Mouse (Mus musculus) megakaryocyte, embryonic 14.5 days (primary cell): ENCODE results near the gene Dnajc5. TPM values are rescaled to one million over a fixed set of nuclear protein-coding genes. Genes with fewer than 3 reads are reported as not detected.
A peak's percentile ranks its signal among the peaks of the same experiment; 100 is the strongest.

Source experiments
- H3K27me3 ChIP-seq: replicated peaks from 2 replicates; pipeline ENCODE3; 2012; ENCODE audit warnings: inconsistent platforms
- H3K36me3 ChIP-seq: replicated peaks from 2 replicates; pipeline ENCODE3; 2012; ENCODE audit warnings: low read length, inconsistent platforms, mixed read lengths
- H3K4me1 ChIP-seq: 2 replicates; pipeline ENCODE4 v1.6.1; 2012; ENCODE audit warnings: inconsistent platforms
- H3K4me3 ChIP-seq: replicated peaks from 2 replicates; pipeline ENCODE3; 2012; ENCODE audit warnings: moderate library complexity, mild to moderate bottlenecking, inconsistent platforms
- H3K9me3 ChIP-seq: 2 replicates; pipeline ENCODE4 v1.6.1; 2012; ENCODE audit warnings: inconsistent platforms
- FLI1 ChIP-seq: IDR thresholded peaks from 2 replicates; pipeline ENCODE4 v1.6.1; 2012; ENCODE audit warnings: low read length, inconsistent platforms, mixed read lengths
- GATA1 ChIP-seq: IDR thresholded peaks from 3 replicates; pipeline ENCODE4 v1.6.1; 2012; ENCODE audit warnings: mixed read lengths, low read length, inconsistent platforms, borderline replicate concordance
- polyA plus RNA-seq: library from polyadenylated mRNA; stranded (reverse); fragments of >175 nt; gene quantifications from 2 replicates; pipeline ENCODE4 v1.2.3, GENCODE M21; 2012; ENCODE audit warnings: low replicate concordance; ENCODE audit not compliant: insufficient read depth

The Dnajc5 gene
- polyA plus RNA-seq, 1 experiment = 10.4 TPM

GRCm38 (mm10) chr2:181585506-181585905 is 65.2 kb downstream of the Dnajc5 start:
- TF ChIP-seq GATA1 (no peak), FLI1 (no peak)
- Histone ChIP-seq H3K36me3 (peaks cover 74% of the 10 kb centered on the region), H3K27me3 (no peaks in the 10 kb centered on the region), H3K4me3 (no peak overlapping the region), H3K4me1 (peaks cover 25% of the 10 kb centered on the region), H3K9me3 (no peaks in the 10 kb centered on the region)

- H3K27me3 ChIP-seq = no peaks in the 10 kb centered on the region
- no peaks in the 10 kb centered on the region for H3K9me3 ChIP-seq
- no peak overlapping the region for H3K4me3 ChIP-seq
- peaks cover 78% of the 10 kb centered on the region for H3K36me3 ChIP-seq
- TF ChIP-seq FLI1 (no peak), GATA1 (no peak)
- peaks cover 28% of the 10 kb centered on the region for H3K4me1 ChIP-seq
These were observed 65.8 kb downstream of the Dnajc5 start for GRCm38 (mm10) chr2:181586124-181586523.

DNA sequence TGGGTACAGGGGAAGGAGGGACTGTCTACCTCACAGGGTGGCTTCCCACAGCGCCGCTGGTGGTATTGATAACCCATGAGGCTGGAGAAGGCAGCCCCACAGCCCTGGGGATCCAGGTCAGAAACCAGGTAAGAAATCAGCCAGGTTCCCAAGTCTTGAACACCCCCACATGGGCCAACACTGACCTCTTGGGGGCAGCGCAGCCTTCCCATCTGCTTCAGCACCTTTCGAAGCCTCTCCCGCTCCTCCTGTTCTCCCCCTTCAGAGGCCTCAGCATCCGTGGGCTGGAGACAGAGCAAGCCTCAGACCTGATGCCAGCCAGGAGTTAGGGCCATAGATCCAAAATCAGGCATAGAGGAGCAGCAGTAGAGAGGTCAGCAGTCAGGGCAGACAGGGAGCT is 67.5 kb downstream of the Dnajc5 start:
- H3K4me3 ChIP-seq = no peak overlapping the region
- H3K27me3 ChIP-seq = no peaks in the 10 kb centered on the region
- peaks cover 77% of the 10 kb centered on the region for H3K36me3 ChIP-seq
- TF ChIP-seq FLI1 (no peak), GATA1 (no peak)
- peaks cover 32% of the 10 kb centered on the region for H3K4me1 ChIP-seq
- H3K9me3 ChIP-seq = no peaks in the 10 kb centered on the region

GRCm38 (mm10) chr2:181588229-181588780 is 68.0 kb downstream of the Dnajc5 start:
- Histone ChIP-seq H3K27me3 (no peaks in the 10 kb centered on the region), H3K9me3 (no peaks in the 10 kb centered on the region), H3K4me1 (peaks cover 37% of the 10 kb centered on the region), H3K36me3 (peaks cover 74% of the 10 kb centered on the region), H3K4me3 (no peak overlapping the region)
- TF ChIP-seq GATA1 = no peak

DNA sequence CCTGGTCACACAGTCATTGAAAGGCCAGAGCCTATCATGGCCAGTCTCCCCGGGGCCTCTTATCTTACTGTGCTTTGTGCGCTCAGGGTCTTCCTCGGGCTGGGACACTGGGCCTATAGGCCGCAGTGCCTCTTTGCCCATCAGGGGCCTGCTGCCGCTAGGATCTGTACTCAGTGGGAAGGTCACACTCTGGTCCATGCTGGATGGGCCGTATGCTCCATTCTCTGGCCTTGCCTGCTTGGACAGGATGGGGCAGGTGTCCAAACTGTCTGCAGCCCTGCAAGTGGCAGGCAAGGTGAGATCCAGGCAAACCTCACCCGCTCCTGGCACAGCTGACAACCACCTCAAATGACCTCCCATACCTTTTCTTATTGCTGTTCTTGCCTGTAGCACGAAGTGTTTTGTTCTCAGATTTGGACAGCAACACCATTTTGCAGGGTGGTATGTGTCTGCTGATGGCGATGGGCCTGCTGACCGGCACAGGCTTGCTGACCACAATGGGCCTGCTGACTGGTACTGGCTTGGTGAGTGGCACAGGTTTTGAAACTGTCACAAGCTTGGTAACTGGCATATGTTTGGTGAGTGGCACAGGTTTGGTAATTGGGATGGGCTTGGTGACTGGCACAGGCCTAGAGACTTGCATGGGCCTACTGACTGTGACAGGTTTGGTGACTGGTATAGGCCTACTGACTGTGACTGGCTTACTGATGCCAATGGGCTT is 68.9 kb downstream of the Dnajc5 start:
- H3K4me1 ChIP-seq = peaks cover 40% of the 10 kb centered on the region
- TF ChIP-seq FLI1 = no peak
- TF ChIP-seq GATA1 = no peak
- H3K36me3 ChIP-seq = peaks cover 66% of the 10 kb centered on the region
- no peak overlapping the region for H3K4me3 ChIP-seq
- H3K9me3 ChIP-seq = no peaks in the 10 kb centered on the region
- H3K27me3 ChIP-seq = no peaks in the 10 kb centered on the region

GRCm38 (mm10) chr2:181589732-181590105 is 69.4 kb downstream of the Dnajc5 start:
- peaks cover 42% of the 10 kb centered on the region for H3K4me1 ChIP-seq
- peaks cover 60% of the 10 kb centered on the region for H3K36me3 ChIP-seq
- no peak for TF ChIP-seq GATA1
- TF ChIP-seq FLI1 = no peak
- H3K27me3 ChIP-seq = no peaks in the 10 kb centered on the region
- no peaks in the 10 kb centered on the region for H3K9me3 ChIP-seq
- H3K4me3 ChIP-seq = no peak overlapping the region

GRCm38 (mm10) chr2:181590471-181590870 is 70.2 kb downstream of the Dnajc5 start:
- TF ChIP-seq FLI1 (no peak), GATA1 (no peak)
- Histone ChIP-seq H3K36me3 (peaks cover 53% of the 10 kb centered on the region), H3K4me1 (peaks cover 42% of the 10 kb centered on the region), H3K9me3 (no peaks in the 10 kb centered on the region), H3K27me3 (no peaks in the 10 kb centered on the region), H3K4me3 (no peak overlapping the region)

DNA sequence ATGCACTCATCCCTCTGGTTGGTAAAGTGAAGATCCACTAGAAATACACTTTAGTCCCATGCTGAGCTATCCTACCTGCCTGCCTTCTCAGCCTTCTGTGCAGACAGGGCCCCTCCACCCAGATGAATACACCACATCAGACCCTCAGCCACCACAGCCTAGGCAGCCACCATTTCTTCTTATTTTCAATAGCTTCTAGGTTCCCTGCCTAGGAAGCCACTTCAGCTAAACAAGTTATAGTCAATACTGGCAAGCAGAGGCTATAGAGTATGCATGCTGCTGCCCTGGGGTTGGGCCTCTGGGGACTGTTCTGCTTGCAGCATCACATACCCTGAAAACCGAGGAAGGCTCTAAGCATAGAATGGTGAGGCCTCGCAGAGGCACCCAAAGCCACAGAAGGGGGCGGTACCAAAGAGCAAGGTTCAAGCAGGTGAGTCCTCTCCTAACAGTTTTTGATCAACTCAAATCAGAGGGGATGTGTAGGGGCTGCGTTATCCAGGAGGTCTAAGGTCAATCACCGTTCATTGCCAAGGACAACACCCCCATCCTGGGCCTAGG is 71.3 kb downstream of the Dnajc5 start, which contains the start of gene Prpf6:
TSS of gene Prpf6 (plus strand) at position 341 of the 558 bp plus-strand sequence.
- no peak for TF ChIP-seq GATA1
- no peak for TF ChIP-seq FLI1
- H3K9me3 ChIP-seq = no peaks in the 10 kb centered on the region

DNA sequence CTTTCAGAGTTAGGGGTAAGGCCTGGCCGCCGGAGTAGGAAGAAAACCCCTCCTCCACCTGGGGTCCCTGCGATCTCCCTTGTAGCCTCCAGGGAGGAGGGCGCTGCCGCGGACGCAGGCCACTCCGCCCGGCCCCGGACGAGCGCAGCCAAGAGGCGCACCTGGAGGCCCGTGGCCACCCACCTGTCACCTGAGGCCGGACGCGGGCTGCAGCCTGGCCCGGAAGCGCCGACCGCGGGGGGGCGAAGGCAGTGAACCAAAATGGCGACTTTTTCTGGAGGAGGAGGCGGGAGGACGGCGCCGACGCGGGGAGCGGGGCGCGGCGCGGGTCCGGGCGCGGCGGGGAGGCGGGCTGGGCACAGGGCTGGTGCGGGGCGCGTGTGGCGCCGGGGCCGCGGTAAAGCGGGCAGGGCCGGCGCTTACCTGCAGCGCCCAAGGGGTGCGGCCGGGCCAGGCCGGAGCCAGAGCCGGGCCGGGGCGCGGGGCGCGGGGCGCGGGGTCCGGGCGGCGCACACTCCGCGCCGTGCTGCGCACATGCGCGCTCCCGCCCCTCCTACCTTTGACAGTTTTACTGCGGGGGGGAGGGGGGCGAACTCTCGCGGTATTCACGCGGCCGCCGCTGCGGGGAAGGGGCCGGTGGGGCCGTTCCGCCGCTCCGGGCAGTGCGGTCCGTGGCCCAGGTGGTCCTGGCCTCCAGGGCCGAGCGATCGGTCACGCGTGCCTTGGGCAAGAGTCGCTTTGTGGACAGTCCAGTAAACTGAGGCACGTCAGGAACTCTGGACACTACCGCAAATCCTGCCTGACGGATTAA is 72.2 kb downstream of the Dnajc5 start, which contains the start of gene Zfp512b:
TSS of gene Zfp512b (minus strand) at position 573 of the 811 bp plus-strand sequence.
- Histone ChIP-seq H3K36me3 (peaks cover 34% of the 10 kb centered on the region), H3K9me3 (no peaks in the 10 kb centered on the region), H3K4me3 (peak within 1 kb of the TSS; percentile 96), H3K4me1 (peaks cover 54% of the 10 kb centered on the region), H3K27me3 (no peaks in the 10 kb centered on the region)
- TF ChIP-seq FLI1 = no peak
- TF ChIP-seq GATA1 = no peak

More for the DNA sequence above, 71.3 kb downstream of the Dnajc5 start, which contains the start of gene Prpf6:
- H3K36me3 ChIP-seq = peaks cover 42% of the 10 kb centered on the region
- H3K4me1 ChIP-seq = peaks cover 45% of the 10 kb centered on the region
- H3K4me3 ChIP-seq = peak within 1 kb of the TSS; percentile 96
- H3K27me3 ChIP-seq = no peaks in the 10 kb centered on the region
